Mouse (Mus musculus): ENCODE measurements around the gene Dennd1c.

DNA sequence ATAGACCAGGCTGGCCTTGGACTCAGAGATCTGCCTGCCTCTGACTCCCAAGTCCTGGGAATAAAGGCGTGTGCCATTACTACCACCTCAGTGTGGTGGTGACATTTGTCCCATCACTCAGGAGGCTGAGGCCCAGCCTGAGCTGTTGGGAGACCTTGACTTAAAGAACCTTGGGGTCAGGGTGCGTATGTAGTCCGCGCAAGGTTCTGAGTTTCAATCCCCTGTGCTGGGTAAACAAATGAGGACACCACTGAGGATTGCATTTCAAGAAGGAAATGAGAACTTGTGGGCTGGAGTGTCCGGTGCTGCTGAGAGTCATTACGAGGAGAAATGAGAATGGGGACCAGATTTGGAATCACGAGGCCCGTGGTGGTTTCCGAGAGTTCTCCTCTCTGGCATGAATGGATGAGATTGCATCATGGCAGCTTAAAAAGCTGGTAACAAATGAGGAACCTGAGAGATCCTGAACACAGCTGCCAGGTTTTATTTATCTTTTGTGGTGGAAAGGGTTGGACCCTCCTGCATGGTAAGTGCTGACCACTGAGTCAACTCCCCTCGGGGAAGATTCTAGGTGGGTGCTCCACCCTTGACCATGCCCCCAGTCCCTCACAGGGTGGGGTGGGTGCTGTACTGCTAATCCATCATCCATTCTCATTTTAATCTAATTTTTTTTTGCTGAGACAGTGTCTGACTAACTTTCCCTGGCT is 34.6 kb upstream of the Dennd1c start:
- no peak for TF ChIP-seq TAL1 (IDR thresholded peaks at IDR 0.05; ENCODE audit: low read length)
- TF ChIP-seq MYB (IDR thresholded peaks at IDR 0.05; ENCODE audit: low read depth, low read length) = no peak
- TF ChIP-seq ZNF384 (IDR thresholded peaks at IDR 0.05; ENCODE audit: low read depth, low read length) = no peak
- no peak for TF ChIP-seq CTCF (IDR thresholded peaks at IDR 0.05 in 2 of 3, conservative IDR thresholded peaks at IDR 0.05 in 1 of 3; ENCODE audit: control insufficient read depth in 1 of 3, insufficient read depth in 1 of 3, low read depth in 2 of 3, low read length in 3 of 3, poor library complexity in 1 of 3, severe bottlenecking in 1 of 3)
- TF ChIP-seq GATA1 (IDR thresholded peaks at IDR 0.05; ENCODE audit: low read depth, low read length) = no peak
- TF ChIP-seq EP300 (IDR thresholded peaks at IDR 0.05; ENCODE audit: low read depth in 1 of 2, low read length in 2 of 2) = 0 out of 4 replicates have a peak, but pooled peaks have one; percentile 18 to 41
- no peak for TF ChIP-seq TCF12 (IDR thresholded peaks at IDR 0.05; ENCODE audit: low read depth, low read length)
- TF ChIP-seq POLR2A (IDR thresholded peaks at IDR 0.05; ENCODE audit: control insufficient read depth in 1 of 2, insufficient read depth in 1 of 2, low read depth in 1 of 2, low read length in 2 of 2, poor library complexity in 1 of 2) = no peak
- no peak for TF ChIP-seq MEF2A (IDR thresholded peaks at IDR 0.05; ENCODE audit: extremely low read depth, insufficient replicate concordance, low read depth, low read length, poor library complexity, severe bottlenecking)
- no peak for TF ChIP-seq MAZ (IDR thresholded peaks at IDR 0.05; ENCODE audit: low read depth, low read length)
- no peak for TF ChIP-seq ZKSCAN1 (IDR thresholded peaks at IDR 0.05; ENCODE audit: low read depth, low read length)
- no peak for TF ChIP-seq MAFK (IDR thresholded peaks at IDR 0.05; ENCODE audit: borderline replicate concordance, low read depth, low read length)
- no peak; the same call in 1 of the 2 replicates for TF ChIP-seq MXI1 (IDR thresholded peaks at IDR 0.05; ENCODE audit: low read depth, low read length)
- TF ChIP-seq USF2 (IDR thresholded peaks at IDR 0.05; ENCODE audit: borderline replicate concordance in 1 of 2, insufficient read depth in 1 of 2, low read depth in 1 of 2, low read length in 2 of 2) = no peak

Data from MEL (cell line).